Mouse (Mus musculus) cerebellum, adult 11 months (tissue): Measurements from ENCODE around the gene Dscaml1.

ENCODE experiments used
- DNase-seq: peaks from one replicate; pipeline ENCODE4 v3.0.0; 2022

The Dscaml1 gene

DNA sequence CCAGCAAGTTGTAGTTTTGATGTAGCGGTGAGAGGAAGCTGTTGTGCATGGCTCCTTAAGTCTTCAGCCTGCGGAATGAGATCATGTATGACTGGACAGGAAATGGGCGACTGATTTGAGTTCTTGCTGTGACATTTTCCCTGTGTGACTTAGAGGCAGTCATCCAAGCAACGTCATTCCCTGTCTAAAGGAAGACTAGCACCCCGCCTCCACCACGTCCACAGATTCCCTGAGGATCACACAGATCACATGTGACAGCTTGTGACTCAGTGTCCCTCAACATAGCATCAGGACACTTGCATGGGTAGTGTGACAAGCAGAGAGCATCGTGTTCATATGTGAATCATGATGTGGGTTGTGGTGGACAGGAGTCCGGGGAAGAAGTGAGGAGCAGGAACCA lies 147.6 kb downstream of the Dscaml1 start:
- no peak for DNase-seq

DNA sequence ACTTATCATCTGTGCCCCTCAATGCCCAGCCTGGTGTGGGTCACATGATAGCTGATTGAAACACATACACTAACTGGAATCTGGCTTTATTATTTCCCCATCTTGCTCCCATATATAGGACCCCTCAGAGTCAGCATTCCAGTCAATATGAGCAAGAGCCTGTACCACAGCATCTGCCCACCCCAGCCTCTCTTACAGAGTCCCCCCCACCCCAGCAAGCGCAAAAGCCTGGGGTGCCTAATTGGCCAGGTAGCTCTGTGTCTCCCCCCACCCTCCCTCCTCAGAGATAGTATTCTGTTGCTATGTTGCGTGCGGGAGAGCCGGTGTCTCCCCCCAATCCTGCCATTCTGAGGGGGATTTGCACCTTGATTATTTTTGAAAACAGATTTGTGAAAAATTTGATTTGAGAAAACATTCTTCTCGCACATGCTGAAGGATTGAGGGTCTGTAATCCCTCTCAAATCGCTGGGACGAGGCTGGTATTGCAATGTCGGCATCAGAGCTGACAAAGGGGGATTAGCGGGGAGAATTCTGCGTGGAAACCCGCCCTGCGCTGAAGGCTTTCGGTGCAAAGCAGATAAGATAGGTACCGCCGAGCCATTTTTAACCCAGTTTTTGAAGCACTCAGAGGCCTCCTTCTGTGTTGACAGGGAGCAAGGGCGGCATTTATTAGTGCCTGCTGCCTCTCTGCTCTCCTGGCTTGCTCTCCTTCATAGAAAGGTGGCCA lies 153.8 kb downstream of the Dscaml1 start:
- DNase-seq = no peak

DNA sequence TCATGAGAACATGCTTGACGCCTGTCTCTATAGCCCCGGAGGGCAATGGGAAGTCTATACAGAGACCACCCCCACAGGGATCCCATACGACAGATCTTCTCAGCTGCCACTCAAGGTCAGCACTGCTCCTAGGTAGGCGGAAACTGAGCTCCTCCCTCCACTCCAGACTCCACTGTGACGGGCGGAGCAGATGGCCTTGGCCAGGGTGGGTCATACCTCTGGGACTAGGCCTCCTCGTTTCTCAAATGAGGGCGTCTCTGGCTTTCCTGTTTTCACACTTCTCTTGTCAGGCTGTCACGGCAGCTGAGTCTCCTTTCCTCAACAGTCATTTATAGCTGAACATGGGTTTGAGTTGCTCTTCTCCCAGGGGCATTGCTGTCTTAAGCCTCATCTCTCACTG lies 160.0 kb downstream of the Dscaml1 start:
- no peak for DNase-seq

- DNase-seq = no peak
Observed at GRCm38 (mm10) chr9:45587704-45588103, 161.3 kb downstream of the Dscaml1 start.

DNA sequence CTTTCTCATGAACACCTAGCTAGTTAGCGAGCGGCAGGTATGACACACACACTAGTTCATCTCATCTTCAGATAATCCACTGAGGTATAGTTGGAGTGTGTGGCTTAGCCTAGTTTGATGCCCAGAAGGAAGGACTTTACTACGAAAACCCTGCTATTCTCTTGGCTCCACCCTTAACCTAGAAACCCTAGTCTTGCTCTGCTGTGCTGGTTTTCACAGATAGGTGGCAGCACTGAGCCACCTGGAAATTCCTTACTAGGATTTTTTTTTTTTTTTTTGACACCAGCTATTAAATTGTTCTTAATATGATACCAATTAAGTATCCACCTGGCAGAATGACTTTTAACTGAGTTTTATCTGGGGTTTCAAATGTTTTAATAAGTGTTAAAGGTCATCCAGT lies 163.4 kb downstream of the Dscaml1 start:
- DNase-seq = peak; percentile 68

- no peak for DNase-seq
Observed at GRCm38 (mm10) chr9:45591061-45591460, 164.6 kb downstream of the Dscaml1 start.

DNA sequence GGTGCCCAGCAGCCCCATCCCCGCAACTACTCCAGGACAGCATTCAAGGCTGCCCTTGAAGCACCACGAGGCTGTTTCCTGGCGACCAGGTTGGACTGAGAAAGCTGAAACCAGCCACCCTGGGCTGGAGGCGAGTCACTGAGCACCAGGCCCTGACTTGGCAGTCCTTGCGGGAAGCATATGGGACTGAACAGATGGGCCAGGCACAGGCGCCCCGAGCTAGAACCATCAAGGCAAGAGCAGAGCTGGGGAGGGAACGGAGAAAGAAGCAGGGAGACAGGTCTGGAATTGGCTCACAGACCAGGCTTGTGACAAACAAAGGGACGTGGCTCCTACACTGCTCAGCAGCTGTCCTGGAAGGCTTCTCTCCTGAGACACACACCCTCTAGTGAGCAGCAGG lies 165.9 kb downstream of the Dscaml1 start:
- DNase-seq = peak; percentile 96

- DNase-seq = peak; percentile 76
Observed at GRCm38 (mm10) chr9:45598117-45598516, 171.7 kb downstream of the Dscaml1 start.

GRCm38 (mm10) chr9:45599377-45599776 lies 172.9 kb downstream of the Dscaml1 start:
- no peak for DNase-seq

GRCm38 (mm10) chr9:45607337-45607736 lies 180.9 kb downstream of the Dscaml1 start:
- DNase-seq = peak; percentile 79

- no peak for DNase-seq
Observed at GRCm38 (mm10) chr9:45608097-45609031, 181.9 kb downstream of the Dscaml1 start.

DNA sequence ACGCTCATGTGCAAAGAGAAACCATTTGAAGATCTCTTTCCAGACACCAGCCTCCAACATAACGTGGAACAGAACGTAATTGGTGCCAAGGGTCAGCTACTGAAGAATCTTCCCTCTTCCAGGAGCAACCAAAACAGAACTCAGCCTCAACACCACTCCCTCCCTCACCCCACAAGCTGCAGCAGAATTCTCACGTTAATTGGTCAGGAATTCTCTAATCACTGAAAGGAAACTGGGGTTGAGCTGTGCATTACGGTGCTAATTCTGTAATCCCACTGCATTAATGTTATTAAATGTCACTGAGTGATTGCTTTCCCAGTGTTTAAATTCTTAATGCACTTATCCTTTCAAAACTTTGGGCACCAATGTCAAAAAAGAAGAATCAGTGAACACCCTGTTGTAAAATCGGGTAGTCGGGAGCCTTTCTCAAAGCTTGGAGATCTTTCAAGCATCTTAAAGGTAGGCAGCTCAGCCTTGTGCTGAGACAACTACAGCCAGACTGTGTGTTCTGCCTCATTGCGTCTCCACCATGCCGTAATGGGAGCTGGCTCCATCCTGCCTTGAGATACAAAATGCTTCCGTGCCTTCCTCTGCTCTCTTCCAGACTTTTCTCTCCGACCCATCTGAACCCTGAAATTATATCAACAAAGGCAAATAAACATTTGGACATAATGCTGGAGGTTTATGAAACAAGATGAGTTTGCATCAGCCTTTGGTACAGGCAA lies 184.1 kb downstream of the Dscaml1 start:
- DNase-seq = no peak

GRCm38 (mm10) chr9:45614616-45615015 lies 188.2 kb downstream of the Dscaml1 start:
- DNase-seq = no peak

DNA sequence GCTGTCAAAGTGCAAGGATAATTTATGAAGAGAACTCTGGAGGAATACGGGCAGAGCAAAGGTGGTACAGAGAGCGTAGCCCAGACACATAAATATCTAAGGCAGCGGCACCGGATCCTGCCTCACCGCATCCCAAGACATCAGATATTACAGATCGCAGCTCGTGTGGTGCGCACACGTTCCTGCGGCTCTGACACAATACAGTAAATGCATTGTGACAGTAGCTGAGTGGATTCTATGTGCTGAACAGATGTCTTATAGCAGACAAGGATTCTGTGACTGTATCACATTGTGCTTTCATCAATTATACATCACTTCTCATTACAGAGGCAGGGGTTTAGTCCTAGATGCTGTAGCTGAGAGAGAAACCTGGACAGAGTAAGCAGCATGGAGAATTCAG lies 191.5 kb downstream of the Dscaml1 start:
- DNase-seq = no peak

DNA sequence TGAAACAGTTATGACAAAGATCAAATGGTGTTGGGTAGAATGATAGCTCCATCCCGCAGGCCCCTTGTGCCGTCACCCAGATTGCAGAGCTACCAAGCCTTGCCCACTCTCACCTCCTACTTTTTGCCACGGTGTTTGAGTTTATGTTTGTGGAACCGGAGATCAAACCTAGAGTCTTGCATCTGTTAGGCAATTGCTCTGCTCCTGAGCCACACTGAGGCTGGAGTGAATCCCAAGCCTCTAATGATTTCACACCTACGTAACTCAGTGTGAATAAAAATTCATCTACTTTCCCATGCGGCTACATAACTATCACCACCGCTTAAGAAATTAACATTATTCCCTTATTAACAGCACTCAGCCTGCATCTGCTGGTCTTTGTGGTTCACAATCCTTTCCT lies 192.0 kb downstream of the Dscaml1 start:
- DNase-seq = no peak

DNA sequence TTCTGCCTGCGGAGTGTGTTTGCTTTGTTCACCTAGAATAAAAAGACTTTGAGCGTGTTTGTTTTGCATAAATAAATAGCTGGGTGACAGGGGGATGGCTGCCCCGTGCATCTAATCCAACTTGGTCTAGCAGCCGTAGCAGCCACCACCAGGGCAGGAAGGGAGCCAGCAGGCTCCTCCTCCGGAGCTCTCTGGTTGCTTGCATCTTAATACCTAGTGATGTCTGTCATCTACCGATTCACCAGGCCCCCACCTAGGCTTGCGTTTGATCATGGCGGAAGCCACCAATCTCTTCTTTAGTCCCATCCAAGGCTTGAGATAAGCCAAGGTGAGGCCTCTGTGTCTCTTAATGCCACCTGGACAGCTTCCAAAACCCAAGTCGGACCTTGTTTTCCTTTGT lies 193.6 kb downstream of the Dscaml1 start:
- DNase-seq = no peak

GRCm38 (mm10) chr9:45620920-45621319 lies 194.5 kb downstream of the Dscaml1 start:
- no peak for DNase-seq

- no peak for DNase-seq
Observed at GRCm38 (mm10) chr9:45625889-45626446, 199.5 kb downstream of the Dscaml1 start.

DNA sequence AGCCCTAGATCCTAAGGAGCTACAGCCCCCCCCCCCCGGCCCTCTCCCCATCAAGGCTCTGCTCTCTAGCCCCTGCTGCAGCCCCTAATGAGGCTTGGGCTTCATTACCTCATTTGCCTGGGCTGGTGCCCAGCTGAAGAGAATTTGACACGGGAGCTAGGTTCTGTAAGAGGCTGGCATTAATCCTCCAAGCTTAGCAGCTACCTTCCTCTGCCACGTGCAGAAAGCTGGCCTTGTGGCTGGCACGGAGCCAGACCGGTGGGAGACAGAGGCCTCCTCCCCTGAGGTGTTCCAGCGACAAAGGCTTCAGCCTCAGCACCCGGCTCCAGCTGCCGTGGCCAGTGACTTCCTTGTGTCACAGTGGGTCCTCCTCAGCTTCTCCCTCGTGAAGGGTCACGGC lies 206.1 kb downstream of the Dscaml1 start:
- peak; percentile 40 for DNase-seq

- peak; percentile 43 for DNase-seq
Observed at GRCm38 (mm10) chr9:45633036-45633435, 206.6 kb downstream of the Dscaml1 start.

DNA sequence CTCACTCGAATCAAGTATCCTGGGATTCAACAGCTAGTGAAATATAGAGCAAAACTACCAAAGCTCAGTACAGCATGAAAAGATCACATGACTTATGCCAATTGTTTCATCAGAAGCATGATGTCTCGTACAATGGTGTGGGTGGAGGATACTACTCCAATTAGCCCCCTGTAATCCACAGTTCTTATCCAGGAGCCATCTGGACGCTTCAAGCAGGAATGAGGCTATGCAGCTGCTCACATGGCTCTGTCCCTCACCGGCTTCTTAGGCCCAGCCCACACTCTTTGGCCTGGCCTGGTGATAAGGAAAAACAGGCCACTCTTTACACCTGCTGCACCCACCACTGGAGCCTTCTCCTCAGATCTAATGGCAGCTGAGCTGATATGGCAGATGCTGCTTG lies 208.6 kb downstream of the Dscaml1 start:
- DNase-seq = no peak

DNA sequence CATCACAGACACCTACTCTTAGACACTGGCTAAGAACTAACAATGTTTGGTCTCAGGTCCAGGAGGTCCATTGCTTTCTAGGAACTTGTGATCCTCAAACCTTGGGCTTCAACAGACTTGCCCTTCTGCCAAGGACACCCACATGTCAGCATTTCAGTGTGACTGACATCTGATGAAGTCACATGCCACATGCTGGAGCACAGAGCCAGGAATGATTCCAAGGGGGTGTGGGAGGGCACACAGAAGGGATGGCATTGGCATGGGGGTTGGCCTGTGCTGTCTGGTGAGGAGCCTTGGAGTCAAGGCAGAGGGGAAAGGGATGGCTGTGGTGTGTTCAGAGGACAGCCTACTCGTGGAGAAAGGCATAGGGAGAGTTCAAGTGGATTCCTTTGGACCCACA lies 210.9 kb downstream of the Dscaml1 start:
- DNase-seq = no peak
